Comparison of ENCODE assay signal across 9 mouse cellular contexts in genomic region chr4:126599971-126600754, GRCm38 (mm10). TPM values are rescaled to one million over a fixed set of nuclear protein-coding genes. Genes with fewer than 3 reads are reported as not detected.
DNase-seq lines count a peak whose midpoint lies in the region; ATAC-seq and TF ChIP-seq lines count a peak whose summit lies in the region.
"Had no signal": no experiment of that assay in that cellular context is flagged by ENCODE, and none has a peak within 500 bp of the region (broad histone marks: within the 10 kb centered on the region; RNA-seq: fewer than 3 reads in every experiment).

No protein-coding gene starts in this region.

- 0 out of 2 replicates have a peak, but pooled peaks have one; percentile 57 for ATAC-seq in erythroblast, adult 5-6 weeks (replicated peaks; ENCODE audit: low FRiP score, poor library complexity, severe bottlenecking)
- no peak for ATAC-seq in intestine, postnatal 0 days
- ATAC-seq in liver, embryonic 14.5 days (ENCODE audit: insufficient read depth): no peak

- H3K9me3 ChIP-seq in intestine, postnatal 0 days (ENCODE audit: control insufficient read depth): no peaks in the 10 kb centered on the region
- H3K9me3 ChIP-seq in liver, embryonic 14.5 days (ENCODE audit: control insufficient read depth, low read length): no peaks in the 10 kb centered on the region
- H3K9me3 ChIP-seq: heart, embryonic 13.5 days had no signal

- H3K27ac ChIP-seq in bone marrow macrophage, adult 2 months (ENCODE audit: insufficient read depth, low read depth, low read length): no peak overlapping the region
- H3K27ac ChIP-seq in intestine, postnatal 0 days (ENCODE audit: low read depth, low read length): no peak overlapping the region
- H3K27ac ChIP-seq in liver, embryonic 14.5 days: no peak overlapping the region
- H3K27ac ChIP-seq: heart, embryonic 13.5 days had no signal

- H3K4me3 ChIP-seq in bone marrow macrophage, adult 2 months (ENCODE audit: insufficient read depth, low read length): no peak overlapping the region
- no peak overlapping the region for H3K4me3 ChIP-seq in intestine, postnatal 0 days (ENCODE audit: low read depth, low read length)
- H3K4me3 ChIP-seq in liver, embryonic 14.5 days (ENCODE audit: insufficient read depth in 1 of 2, low read depth in 2 of 2, low read length in 2 of 2): no peak overlapping the region
- H3K4me3 ChIP-seq: heart, embryonic 13.5 days had no signal

- no peak overlapping the region for H3K9ac ChIP-seq in intestine, postnatal 0 days (ENCODE audit: low read depth, low read length)
- H3K9ac ChIP-seq in liver, embryonic 14.5 days (replicated peaks): no peak overlapping the region
- H3K9ac ChIP-seq: heart, embryonic 13.5 days had no signal

- peak; percentile 31 for DNase-seq in urinary bladder, adult 2 months (ENCODE audit: low spot score)
- no peak for DNase-seq in urinary bladder, postnatal 10 days (ENCODE audit: low spot score)
- peak in 1 of 3 experiments; percentile 11 for DNase-seq in liver, embryonic 14.5 days (ENCODE audit: low read depth in 3 of 3, low spot score in 3 of 3)
- DNase-seq in ovary, postnatal 36 days (ENCODE audit: low spot score): peak; percentile 45
- peak; percentile 52 for DNase-seq in urinary bladder, postnatal 14 days (ENCODE audit: low spot score)

- TF ChIP-seq EP300 in liver, embryonic 14.5 days (IDR thresholded peaks at IDR 0.05; ENCODE audit: low read depth): no peak

- TF ChIP-seq CTCF in bone marrow macrophage, adult 2 months (IDR thresholded peaks at IDR 0.05; ENCODE audit: low read depth, low read length): peak; percentile 92
- peak; percentile 90 for TF ChIP-seq CTCF in intestine, postnatal 0 days (IDR thresholded peaks at IDR 0.05; ENCODE audit: low read depth)
- peak; percentile 82 for TF ChIP-seq CTCF in liver, embryonic 14.5 days (IDR thresholded peaks at IDR 0.05; ENCODE audit: low read depth)

- no peaks in the 10 kb centered on the region for H3K36me3 ChIP-seq in intestine, postnatal 0 days (ENCODE audit: control insufficient read depth, insufficient read depth)
- H3K36me3 ChIP-seq in liver, embryonic 14.5 days (replicated peaks; ENCODE audit: control insufficient read depth, insufficient read depth, low read depth): no peaks in the 10 kb centered on the region
- H3K36me3 ChIP-seq: heart, embryonic 13.5 days had no signal

- no peak overlapping the region for H3K4me2 ChIP-seq in intestine, postnatal 0 days (replicated peaks; ENCODE audit: low read depth)
- H3K4me2 ChIP-seq in liver, embryonic 14.5 days (ENCODE audit: low read depth): no peak overlapping the region
- H3K4me2 ChIP-seq: heart, embryonic 13.5 days had no signal

- H3K4me1 ChIP-seq in bone marrow macrophage, adult 2 months (ENCODE audit: control insufficient read depth, insufficient read depth, low read length): peaks cover 3% of the 10 kb centered on the region; the same call in 1 of the 2 replicates
- no peaks in the 10 kb centered on the region for H3K4me1 ChIP-seq in intestine, postnatal 0 days (replicated peaks; ENCODE audit: control insufficient read depth, insufficient read depth, low read length)
- no peaks in the 10 kb centered on the region for H3K4me1 ChIP-seq in liver, embryonic 14.5 days (replicated peaks; ENCODE audit: control insufficient read depth in 2 of 2, insufficient read depth in 2 of 2, low read length in 1 of 2)

- no peak for TF ChIP-seq POLR2A in bone marrow macrophage, adult 2 months (IDR thresholded peaks at IDR 0.05; ENCODE audit: borderline replicate concordance, low read depth, low read length)

- no peaks in the 10 kb centered on the region for H3K27me3 ChIP-seq in intestine, postnatal 0 days (replicated peaks; ENCODE audit: control insufficient read depth, insufficient read depth, low read length)
- no peaks in the 10 kb centered on the region for H3K27me3 ChIP-seq in liver, embryonic 14.5 days (ENCODE audit: control insufficient read depth, insufficient read depth, low read length)
- H3K27me3 ChIP-seq: heart, embryonic 13.5 days had no signal

- WGBS in intestine, postnatal 0 days: 29% methylated on average over 8 of the region's 8 CpGs
- WGBS in liver, embryonic 14.5 days (ENCODE audit: insufficient replicate concordance): 27% methylated on average over 8 of the region's 8 CpGs

RNA-seq across cellular contexts. Expression of gene 5730409E04Rik, which starts 9.5 kb away (rescaled TPM):
- 20.7 and 26.9 TPM in 2 replicates for polyA plus RNA-seq in urinary bladder, adult 2 months (2012; rRNA removed)
- 11.7 and 13.0 TPM in 2 replicates for polyA plus RNA-seq in bone marrow macrophage, adult 2 months (2012; ENCODE audit: insufficient read depth, insufficient read length, missing spikeins)
- 1.2 TPM in 1 of 2 replicates, not detected in the other for total RNA-seq in erythroblast, adult 5-6 weeks (2015; ENCODE audit: low replicate concordance)
- 0.09 TPM in 1 of 2 replicates, not detected in the other for total RNA-seq in erythroblast, adult 5-6 weeks (2017; ENCODE audit: low replicate concordance)
- polyA plus RNA-seq in intestine, postnatal 0 days (2015; fragmentation: Nextera tagmentation; extraction: Ambion mirVana): 1.2 and 1.4 TPM in 2 replicates
- 0.38 and 0.48 TPM in 2 replicates for polyA plus RNA-seq in liver, embryonic 14.5 days (2012; rRNA removed)
- 0.14 and 0.27 TPM in 2 replicates for polyA plus RNA-seq in liver, embryonic 14.5 days (2014; fragmentation: Nextera tagmentation; extraction: Ambion mirVana)

RNA-seq across cellular contexts. Expression of gene Clspn, which starts 43.4 kb away (rescaled TPM):
- 0.74 and 0.81 TPM in 2 replicates for polyA plus RNA-seq in urinary bladder, adult 2 months (2012; rRNA removed)
- polyA plus RNA-seq in bone marrow macrophage, adult 2 months (2012; ENCODE audit: insufficient read depth, insufficient read length, missing spikeins): 11.7 and 13.2 TPM in 2 replicates
- 24.4 and 29.5 TPM in 2 replicates for total RNA-seq in erythroblast, adult 5-6 weeks (2015; ENCODE audit: low replicate concordance)
- 121 and 203 TPM in 2 replicates for total RNA-seq in erythroblast, adult 5-6 weeks (2017; ENCODE audit: low replicate concordance)
- polyA plus RNA-seq in intestine, postnatal 0 days (2015; fragmentation: Nextera tagmentation; extraction: Ambion mirVana): 8.3 and 10.2 TPM in 2 replicates
- 10.2 and 25.4 TPM in 2 replicates for polyA plus RNA-seq in liver, embryonic 14.5 days (2012; rRNA removed)
- 38.5 and 47.7 TPM in 2 replicates for polyA plus RNA-seq in liver, embryonic 14.5 days (2014; fragmentation: Nextera tagmentation; extraction: Ambion mirVana)
